Mouse (Mus musculus) heart, embryonic 13.5 days (tissue): ENCODE results near the gene Dkkl1. TPM values are rescaled to one million over a fixed set of nuclear protein-coding genes. Genes with fewer than 3 reads are reported as not detected.
A peak's percentile ranks its signal among the peaks of the same experiment; 100 is the strongest.

Experiments used
- ATAC-seq: fragments of 200-750 bp; cut with Nextera tagmentation; 2 replicates; pipeline ENCODE4 v1.8.0; 2017; ENCODE audit warnings: moderate TSS enrichment; ENCODE audit not compliant: insufficient number of reproducible peaks, low FRiP score, low TSS enrichment; ENCODE audit errors: extremely low read depth
- H3K27ac ChIP-seq: fragments of 300-500 bp; sonication (generic); replicated peaks from 2 replicates; pipeline ENCODE4 v1.5.1; 2015; ENCODE audit warnings: moderate library complexity, mild to moderate bottlenecking, inconsistent platforms
- H3K27me3 ChIP-seq: fragments of 300-500 bp; sonication (generic); replicated peaks from 2 replicates; pipeline ENCODE4 v1.6.1; 2015; ENCODE audit warnings: mild to moderate bottlenecking, inconsistent platforms
- H3K36me3 ChIP-seq: fragments of 300-500 bp; sonication (generic); 2 replicates; pipeline ENCODE4 v1.6.1; 2015; ENCODE audit warnings: mild to moderate bottlenecking, inconsistent platforms
- H3K4me1 ChIP-seq: fragments of 300-500 bp; sonication (generic); 2 replicates; pipeline ENCODE4 v1.6.1; 2015; ENCODE audit warnings: inconsistent platforms
- H3K4me2 ChIP-seq: fragments of 300-500 bp; sonication (generic); 2 replicates; pipeline ENCODE4 v1.6.1; 2015; ENCODE audit warnings: inconsistent platforms, mild to moderate bottlenecking, moderate library complexity
- H3K4me3 ChIP-seq: fragments of 300-500 bp; sonication (generic); 2 replicates; pipeline ENCODE4 v1.5.1; 2015; ENCODE audit warnings: moderate library complexity, mild to moderate bottlenecking, inconsistent platforms
- H3K9ac ChIP-seq: fragments of 300-500 bp; sonication (generic); 2 replicates; pipeline ENCODE4 v1.6.1; 2015; ENCODE audit warnings: inconsistent platforms, mild to moderate bottlenecking, moderate library complexity
- H3K9me3 ChIP-seq: fragments of 300-500 bp; sonication (generic); 2 replicates; pipeline ENCODE4 v1.6.1; 2016; ENCODE audit warnings: inconsistent platforms
- WGBS: fragments of 180-500 bp; shearing (Covaris S2); methylation state at CpG from one replicate; pipeline ENCODE4 v1.1.7; 2015; ENCODE audit warnings: mixed read lengths; 5-methylcytosine and 5-hydroxymethylcytosine counted together
- microRNA-seq: library from miRNA; unstranded; fragments of <30 nt; microRNA quantifications from one replicate; pipeline ENCODE4, GENCODE M21; 2016
- polyA plus RNA-seq: library from polyadenylated mRNA; unstranded; fragments of >200 nt; fragmentation: Nextera tagmentation; extraction: Ambion mirVana; gene quantifications from 2 replicates; pipeline ENCODE4 v1.2.1, GENCODE M21; 2015

Dkkl1 gene
- polyA plus RNA-seq, 1 experiment from 2014 or later, result 1.7 TPM

- H3K27me3 ChIP-seq, result peaks cover 76% of the 10 kb centered on the region
- H3K36me3 ChIP-seq, result peaks cover 20% of the 10 kb centered on the region
- peaks cover 24% of the 10 kb centered on the region for H3K4me1 ChIP-seq
- no peak overlapping the region for H3K9ac ChIP-seq
- peaks cover 12% of the 10 kb centered on the region for H3K9me3 ChIP-seq
- WGBS, result 49% methylated on average over 5 of the region's 5 CpGs
- no peak for ATAC-seq
- H3K4me2 ChIP-seq, result no peak overlapping the region
- H3K4me3 ChIP-seq, result 0 out of 2 replicates have a peak overlapping the region, but pooled peaks have one; percentile 53
- H3K27ac ChIP-seq, result no peak overlapping the region
These were observed 47.1 kb downstream of the Dkkl1 start for GRCm38 (mm10) chr7:45164833-45165232.

- H3K9me3 ChIP-seq, result peaks cover 3% of the 10 kb centered on the region
- ATAC-seq, result peak; percentile 43; the same call in 1 of the 2 replicates
- peaks cover 22% of the 10 kb centered on the region for H3K36me3 ChIP-seq
- WGBS, result 2% methylated on average over 41 of the region's 41 CpGs
- no peak within 1 kb of the TSS for H3K27ac ChIP-seq
- H3K4me3 ChIP-seq, result peak within 1 kb of the TSS; percentile 53
- H3K4me1 ChIP-seq, result peaks cover 24% of the 10 kb centered on the region
- H3K4me2 ChIP-seq, result peak within 1 kb of the TSS; percentile 81
- H3K9ac ChIP-seq, result peak within 1 kb of the TSS; percentile 73
- peaks cover 67% of the 10 kb centered on the region for H3K27me3 ChIP-seq
These were observed 48.0 kb downstream of the Dkkl1 start, which contains the start of gene Slc17a7 for GRCm38 (mm10) chr7:45163735-45164490. Gene Slc17a7 (plus strand): TSS chr7:45163949.

GRCm38 (mm10) chr7:45162996-45163615, 48.8 kb downstream of the Dkkl1 start:
- Histone ChIP-seq H3K36me3 (peaks cover 29% of the 10 kb centered on the region), H3K9ac (no peak overlapping the region; the same call in 1 of the 2 replicates), H3K27ac (no peak overlapping the region), H3K4me3 (peak overlapping the region; percentile 53; the same call in 1 of the 2 replicates), H3K4me2 (peak overlapping the region; percentile 81; the same call in 1 of the 2 replicates), H3K27me3 (peaks cover 59% of the 10 kb centered on the region), H3K4me1 (peaks cover 24% of the 10 kb centered on the region), H3K9me3 (no peaks in the 10 kb centered on the region)
- 70% methylated on average over 9 of the region's 9 CpGs for WGBS
- no peak for ATAC-seq

GRCm38 (mm10) chr7:45162551-45162950, 49.4 kb downstream of the Dkkl1 start:
- Histone ChIP-seq H3K9me3 (no peaks in the 10 kb centered on the region), H3K36me3 (peaks cover 35% of the 10 kb centered on the region), H3K27me3 (peaks cover 53% of the 10 kb centered on the region), H3K4me1 (peaks cover 24% of the 10 kb centered on the region), H3K9ac (peak overlapping the region; percentile 71), H3K27ac (no peak overlapping the region), H3K4me2 (peak overlapping the region; percentile 81), H3K4me3 (peak overlapping the region; percentile 53)
- ATAC-seq, result no peak
- WGBS, result 30% methylated on average over 6 of the region's 6 CpGs

GRCm38 (mm10) chr7:45161612-45162473, 50.1 kb downstream of the Dkkl1 start:
- Histone ChIP-seq H3K9ac (peak overlapping the region; percentile 71), H3K4me2 (peak overlapping the region; percentile 81), H3K4me3 (peak overlapping the region; percentile 53), H3K4me1 (peaks cover 24% of the 10 kb centered on the region), H3K27me3 (peaks cover 46% of the 10 kb centered on the region), H3K27ac (no peak overlapping the region; the same call in 1 of the 2 replicates), H3K36me3 (peaks cover 39% of the 10 kb centered on the region), H3K9me3 (no peaks in the 10 kb centered on the region)
- ATAC-seq, result peak; percentile 64
- 4% methylated on average over 35 of the region's 35 CpGs for WGBS

GRCm38 (mm10) chr7:45160866-45161265, 51.1 kb downstream of the Dkkl1 start:
- Histone ChIP-seq H3K4me2 (no peak overlapping the region), H3K9me3 (no peaks in the 10 kb centered on the region), H3K36me3 (peaks cover 48% of the 10 kb centered on the region), H3K4me1 (peaks cover 24% of the 10 kb centered on the region), H3K27me3 (peaks cover 36% of the 10 kb centered on the region), H3K9ac (no peak overlapping the region), H3K4me3 (no peak overlapping the region), H3K27ac (no peak overlapping the region)
- ATAC-seq, result no peak
- 88% methylated on average over 3 of the region's 3 CpGs for WGBS

- 88% methylated on average over 6 of the region's 6 CpGs for WGBS
- H3K36me3 ChIP-seq, result peaks cover 48% of the 10 kb centered on the region
- ATAC-seq, result no peak
- peaks cover 25% of the 10 kb centered on the region for H3K4me1 ChIP-seq
- no peak overlapping the region for H3K27ac ChIP-seq
- H3K27me3 ChIP-seq, result peaks cover 31% of the 10 kb centered on the region
- no peak overlapping the region for H3K4me3 ChIP-seq
- no peak overlapping the region for H3K9ac ChIP-seq
- H3K9me3 ChIP-seq, result no peaks in the 10 kb centered on the region
- H3K4me2 ChIP-seq, result no peak overlapping the region
These were observed 51.6 kb downstream of the Dkkl1 start for GRCm38 (mm10) chr7:45160316-45160800.

- no peak overlapping the region for H3K4me2 ChIP-seq
- WGBS, result 91% methylated on average over 6 of the region's 6 CpGs
- no peak overlapping the region for H3K4me3 ChIP-seq
- 0 out of 2 replicates have a peak overlapping the region, but pooled peaks have one; percentile 10 for H3K9ac ChIP-seq
- H3K36me3 ChIP-seq, result peaks cover 48% of the 10 kb centered on the region
- peaks cover 18% of the 10 kb centered on the region for H3K27me3 ChIP-seq
- no peak for ATAC-seq
- no peaks in the 10 kb centered on the region for H3K9me3 ChIP-seq
- H3K27ac ChIP-seq, result no peak overlapping the region
- peaks cover 19% of the 10 kb centered on the region for H3K4me1 ChIP-seq
These were observed 53.0 kb downstream of the Dkkl1 start for GRCm38 (mm10) chr7:45158991-45159390.

Small RNAs within 50 kb of the gene (microRNA-seq; reads per million reads assigned to microRNA genes)
- gene Mir7055, result 0.61 reads per million

Other genes with a start within 250 kb of the Dkkl1 start
- 9.8 and 10.3 TPM in 2 replicates for gene Cpt1c, start 237.3 kb downstream of the Dkkl1 start, polyA plus RNA-seq
- gene Prmt1, start 225.6 kb downstream of the Dkkl1 start, polyA plus RNA-seq, result 438 and 486 TPM in 2 replicates
- gene Irf3, start 214.5 kb downstream of the Dkkl1 start, polyA plus RNA-seq, result 63.6 and 68.1 TPM in 2 replicates
- 36.0 and 36.3 TPM in 2 replicates for gene Bcl2l12, start 213.4 kb downstream of the Dkkl1 start, polyA plus RNA-seq
- gene Scaf1, start 195.8 kb downstream of the Dkkl1 start, polyA plus RNA-seq, result 27.0 and 27.1 TPM in 2 replicates
- gene Rras, start 194.2 kb downstream of the Dkkl1 start, polyA plus RNA-seq, result 71.6 and 82.6 TPM in 2 replicates
- gene Prr12, start 159.3 kb downstream of the Dkkl1 start, polyA plus RNA-seq, result 6.8 and 7.1 TPM in 2 replicates
- gene Nosip, start 149.7 kb downstream of the Dkkl1 start, polyA plus RNA-seq, result 46.6 and 49.6 TPM in 2 replicates
- 12.5 and 13.6 TPM in 2 replicates for gene Prrg2, start 149.5 kb downstream of the Dkkl1 start, polyA plus RNA-seq
- gene Rcn3, start 119.9 kb downstream of the Dkkl1 start, polyA plus RNA-seq, result 271 and 277 TPM in 2 replicates
- gene Fcgrt, start 108.3 kb downstream of the Dkkl1 start, polyA plus RNA-seq, result 38.0 and 38.1 TPM in 2 replicates
- 982 and 1,095 TPM in 2 replicates for gene Rps11, start 87.7 kb downstream of the Dkkl1 start, polyA plus RNA-seq
- gene Rpl13a, start 83.4 kb downstream of the Dkkl1 start, polyA plus RNA-seq, result 688 and 785 TPM in 2 replicates
- 0.17 TPM in 1 of 2 replicates, not detected in the other for gene Gm45713, start 75.9 kb downstream of the Dkkl1 start, polyA plus RNA-seq
- gene Flt3l, start 75.7 kb downstream of the Dkkl1 start, polyA plus RNA-seq, result 0.88 and 1.0 TPM in 2 replicates
- 82.2 and 89.3 TPM in 2 replicates for gene Pih1d1, start 57.8 kb downstream of the Dkkl1 start, polyA plus RNA-seq
- 31.8 and 33.4 TPM in 2 replicates for gene Aldh16a1, start 57.6 kb downstream of the Dkkl1 start, polyA plus RNA-seq
- 2.9 and 3.6 TPM in 2 replicates for gene Slc17a7, start 48.2 kb downstream of the Dkkl1 start, polyA plus RNA-seq
- gene Gfy, start 32.6 kb downstream of the Dkkl1 start, polyA plus RNA-seq, result not detected in 2 replicates
- gene Pth2, start 31.2 kb downstream of the Dkkl1 start, polyA plus RNA-seq, result not detected in 2 replicates
- 0.51 and 0.74 TPM in 2 replicates for gene Ccdc155, start 7.3 kb downstream of the Dkkl1 start, polyA plus RNA-seq
- gene Tead2, start 3.6 kb upstream of the Dkkl1 start, polyA plus RNA-seq, result 127 and 139 TPM in 2 replicates
- gene Cd37, start 27.0 kb upstream of the Dkkl1 start, polyA plus RNA-seq, result 1.7 and 2.4 TPM in 2 replicates
- 0.27 and 0.41 TPM in 2 replicates for gene Slc6a16, start 28.9 kb upstream of the Dkkl1 start, polyA plus RNA-seq
- not detected in 2 replicates for gene Slc6a21, start 65.4 kb upstream of the Dkkl1 start, polyA plus RNA-seq
- 12.7 and 13.5 TPM in 2 replicates for gene Trpm4, start 121.6 kb upstream of the Dkkl1 start, polyA plus RNA-seq
- 24.2 and 27.7 TPM in 2 replicates for gene Hrc, start 123.1 kb upstream of the Dkkl1 start, polyA plus RNA-seq
- gene Ppfia3, start 154.9 kb upstream of the Dkkl1 start, polyA plus RNA-seq, result 2.3 and 2.9 TPM in 2 replicates
- 1.0 and 1.2 TPM in 2 replicates for gene Lin7b, start 158.4 kb upstream of the Dkkl1 start, polyA plus RNA-seq
- gene Snrnp70, start 183.6 kb upstream of the Dkkl1 start, polyA plus RNA-seq, result 136 and 140 TPM in 2 replicates
- gene Kcna7, start 193.5 kb upstream of the Dkkl1 start, polyA plus RNA-seq, result 0.32 and 0.50 TPM in 2 replicates
- 1.6 and 1.8 TPM in 2 replicates for gene Ntf5, start 201.5 kb upstream of the Dkkl1 start, polyA plus RNA-seq
- gene Lhb, start 208.7 kb upstream of the Dkkl1 start, polyA plus RNA-seq, result not detected in 2 replicates
- gene Gys1, start 222.7 kb upstream of the Dkkl1 start, polyA plus RNA-seq, result 91.8 and 95.3 TPM in 2 replicates
- gene Ruvbl2, start 225.9 kb upstream of the Dkkl1 start, polyA plus RNA-seq, result 80.6 and 85.6 TPM in 2 replicates
- gene Ftl1, start 247.7 kb upstream of the Dkkl1 start, polyA plus RNA-seq, result 5,089 and 5,516 TPM in 2 replicates